Mouse (Mus musculus) liver, embryonic 16.5 days (tissue): ENCODE measurements around the gene Slc34a1. TPM values are rescaled to one million over a fixed set of nuclear protein-coding genes. Genes with fewer than 3 reads are reported as not detected.

Experiments used
- ATAC-seq: fragments of 200-750 bp; cut with Nextera tagmentation; 2 replicates; pipeline ENCODE4 v1.8.0; 2017; ENCODE audit warnings: low read depth, mild to moderate bottlenecking, moderate number of reproducible peaks, moderate library complexity
- H3K27ac ChIP-seq: fragments of 300-500 bp; sonication (generic); 2 replicates; pipeline ENCODE4 v1.5.1; 2014; ENCODE audit warnings: mild to moderate bottlenecking, low read length
- H3K27me3 ChIP-seq: fragments of 300-500 bp; sonication (generic); 2 replicates; pipeline ENCODE4 v1.6.1; 2014; ENCODE audit warnings: low read depth, low read length, mixed read lengths; ENCODE audit not compliant: control insufficient read depth, insufficient read depth
- H3K36me3 ChIP-seq: fragments of 300-500 bp; sonication (generic); 2 replicates; pipeline ENCODE4 v1.6.1; 2014; ENCODE audit warnings: mild to moderate bottlenecking; ENCODE audit not compliant: control insufficient read depth, insufficient read depth
- H3K4me1 ChIP-seq: fragments of 300-500 bp; sonication (generic); 2 replicates; pipeline ENCODE4 v1.6.1; 2014; ENCODE audit warnings: low read depth, low read length, mixed read lengths; ENCODE audit not compliant: control insufficient read depth
- H3K4me2 ChIP-seq: fragments of 300-500 bp; sonication (generic); 2 replicates; pipeline ENCODE4 v1.6.1; 2014; ENCODE audit warnings: low read depth, low read length, mixed read lengths
- H3K4me3 ChIP-seq: fragments of 300-500 bp; sonication (generic); 2 replicates; pipeline ENCODE4 v1.5.1; 2014; ENCODE audit warnings: low read depth, mild to moderate bottlenecking, low read length
- H3K9ac ChIP-seq: fragments of 300-500 bp; sonication (generic); 2 replicates; pipeline ENCODE4 v1.6.1; 2014; ENCODE audit warnings: low read depth, low read length
- H3K9me3 ChIP-seq: fragments of 300-500 bp; sonication (generic); replicated peaks from 2 replicates; pipeline ENCODE4 v1.6.1; 2016; ENCODE audit warnings: low read length; ENCODE audit not compliant: control insufficient read depth
- WGBS: fragments of 180-500 bp; shearing (Covaris S2); extraction: QIAGEN DNeasy Blood & Tissue Kit; methylation state at CpG from one replicate; pipeline ENCODE4 v1.1.7; 2014; ENCODE audit not compliant: insufficient replicate concordance; 5-methylcytosine and 5-hydroxymethylcytosine counted together
- polyA plus RNA-seq: library from polyadenylated mRNA; unstranded; fragments of >200 nt; fragmentation: Nextera tagmentation; extraction: Ambion mirVana; gene quantifications from 2 replicates; pipeline ENCODE4 v1.2.1, GENCODE M21; 2015

Gene Slc34a1
- polyA plus RNA-seq, 1 experiment from 2014 or later: not detected

DNA sequence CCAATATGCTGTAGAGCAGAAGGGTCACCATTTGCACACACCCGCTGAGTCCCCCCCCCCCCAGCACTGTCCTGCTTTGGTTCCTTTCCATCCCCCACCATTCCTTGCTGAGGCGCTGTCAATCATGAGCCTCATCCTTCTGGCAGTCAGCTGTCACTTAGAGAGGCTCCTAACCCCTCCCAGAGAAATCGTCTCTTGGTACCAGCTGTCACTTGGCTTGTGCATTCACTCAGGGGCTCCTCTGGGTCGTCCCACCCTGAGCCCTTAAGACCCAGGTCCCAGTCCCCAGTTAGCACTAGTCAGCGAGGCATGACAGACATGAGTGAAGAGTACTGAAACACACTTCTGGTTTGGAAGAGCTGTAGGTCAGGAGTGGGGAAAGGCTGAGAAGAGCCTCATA is 26.2 kb upstream of the Slc34a1 start:
- Histone ChIP-seq H3K27me3 (no peaks in the 10 kb centered on the region), H3K27ac (no peak overlapping the region), H3K4me2 (no peak overlapping the region), H3K36me3 (no peaks in the 10 kb centered on the region), H3K4me1 (peaks cover 31% of the 10 kb centered on the region), H3K4me3 (no peak overlapping the region), H3K9me3 (no peaks in the 10 kb centered on the region), H3K9ac (no peak overlapping the region)
- ATAC-seq: no peak
- 50% methylated on average over 5 of the region's 5 CpGs for WGBS

DNA sequence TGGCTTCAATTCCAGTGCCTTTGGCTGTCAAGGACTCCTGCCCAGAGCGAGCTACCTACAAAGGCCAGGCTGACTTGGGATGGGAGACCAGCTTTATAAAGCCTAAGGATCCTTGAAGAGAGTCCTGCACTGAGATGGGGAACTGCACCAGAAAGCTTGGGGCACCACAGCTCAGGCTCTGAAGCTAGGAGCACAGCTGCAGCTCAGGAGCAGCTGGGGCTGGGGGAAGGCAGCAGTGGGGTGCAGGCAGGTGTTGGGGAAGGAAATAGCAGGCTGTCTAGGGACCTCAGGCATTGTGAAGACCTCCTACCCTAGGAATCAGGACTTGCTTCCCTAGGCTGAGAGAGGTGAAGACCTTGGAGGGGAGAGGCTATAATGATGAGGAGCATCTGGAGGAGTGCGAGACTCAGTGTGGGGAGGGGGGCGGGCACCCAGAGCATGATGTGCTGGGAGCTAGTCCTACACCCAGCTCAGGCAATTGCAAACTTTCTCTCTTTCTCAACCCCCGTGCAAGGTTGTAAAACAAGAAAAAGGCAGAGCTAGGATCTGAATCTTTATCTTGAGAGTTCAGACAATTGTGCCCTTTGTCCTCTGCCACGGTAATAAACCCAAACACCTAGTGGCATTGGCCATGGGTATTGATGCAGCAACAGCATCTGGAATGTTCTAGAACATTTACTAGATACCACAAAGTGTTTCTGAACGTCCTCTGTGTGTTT is 23.6 kb upstream of the Slc34a1 start:
- no peaks in the 10 kb centered on the region for H3K27me3 ChIP-seq
- ATAC-seq: no peak
- H3K9ac ChIP-seq: no peak overlapping the region
- H3K9me3 ChIP-seq: no peaks in the 10 kb centered on the region
- WGBS: 62% methylated on average over 6 of the region's 6 CpGs
- no peak overlapping the region for H3K27ac ChIP-seq
- H3K4me3 ChIP-seq: no peak overlapping the region
- peaks cover 16% of the 10 kb centered on the region for H3K4me1 ChIP-seq
- H3K4me2 ChIP-seq: no peak overlapping the region
- no peaks in the 10 kb centered on the region for H3K36me3 ChIP-seq

DNA sequence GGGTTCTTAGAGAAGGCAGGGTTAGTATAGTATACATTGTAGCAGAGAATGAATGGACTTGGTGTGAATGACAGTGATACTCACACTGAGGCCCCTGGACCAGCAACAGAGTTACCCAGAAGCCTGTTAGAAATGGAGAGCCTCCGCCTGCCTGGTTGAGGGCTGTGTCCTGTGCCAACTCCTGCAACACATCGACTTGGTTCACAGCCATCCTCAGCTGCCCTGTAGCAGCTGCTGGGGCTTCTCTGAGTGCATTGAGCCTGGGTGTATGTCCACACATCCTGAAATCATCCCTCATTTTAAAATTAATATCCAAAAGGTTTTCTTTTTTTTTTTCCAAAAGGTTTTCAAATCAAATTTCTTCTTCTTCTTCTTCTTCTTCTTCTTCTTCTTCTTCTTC is 22.1 kb upstream of the Slc34a1 start:
- WGBS: 56% methylated on average over 2 of the region's 2 CpGs

DNA sequence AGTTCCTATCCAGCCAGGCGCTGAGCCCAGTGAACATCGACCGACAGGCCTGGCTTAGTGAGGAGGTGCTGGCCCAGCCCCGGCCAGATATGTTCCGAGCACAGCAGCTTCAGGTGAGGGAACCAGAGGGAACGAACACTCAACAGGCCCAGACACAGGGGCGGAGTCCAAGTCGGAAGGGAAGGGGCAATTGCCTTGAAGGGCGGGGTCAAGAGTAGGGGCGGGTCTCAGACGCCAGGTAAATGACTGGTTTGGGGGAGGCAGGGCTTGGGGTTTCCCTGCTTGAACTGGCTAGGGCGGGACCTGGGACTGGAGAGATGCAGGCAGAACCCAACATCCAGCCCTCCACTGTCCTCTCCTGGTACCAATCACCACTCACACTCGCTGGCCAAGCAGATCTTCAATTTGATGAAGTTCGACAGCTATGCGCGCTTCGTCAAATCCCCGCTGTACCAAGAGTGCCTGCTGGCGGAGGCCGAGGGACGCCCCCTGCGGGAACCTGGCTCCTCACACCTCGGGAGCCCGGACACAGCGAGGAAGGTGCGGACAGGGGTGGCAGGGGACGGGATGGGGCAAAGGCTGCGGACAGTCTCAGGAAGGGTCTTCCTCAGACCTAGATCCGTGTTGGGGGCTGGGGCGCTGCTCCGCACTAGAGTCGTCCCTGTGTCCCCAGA is 18.9 kb upstream of the Slc34a1 start:
- no peak for ATAC-seq
- Histone ChIP-seq H3K9ac (no peak overlapping the region), H3K36me3 (no peaks in the 10 kb centered on the region), H3K4me3 (no peak overlapping the region), H3K4me2 (no peak overlapping the region), H3K27ac (no peak overlapping the region), H3K27me3 (no peaks in the 10 kb centered on the region), H3K9me3 (no peaks in the 10 kb centered on the region), H3K4me1 (no peaks in the 10 kb centered on the region)
- 68% methylated on average over 32 of the region's 32 CpGs for WGBS

More for the DNA sequence above, 22.1 kb upstream of the Slc34a1 start:
- no peaks in the 10 kb centered on the region for H3K27me3 ChIP-seq
- no peak for ATAC-seq
- no peak overlapping the region for H3K27ac ChIP-seq
- no peak overlapping the region for H3K9ac ChIP-seq
- H3K4me1 ChIP-seq: peaks cover 3% of the 10 kb centered on the region
- H3K4me2 ChIP-seq: no peak overlapping the region
- no peaks in the 10 kb centered on the region for H3K36me3 ChIP-seq
- no peaks in the 10 kb centered on the region for H3K9me3 ChIP-seq
- no peak overlapping the region for H3K4me3 ChIP-seq

DNA sequence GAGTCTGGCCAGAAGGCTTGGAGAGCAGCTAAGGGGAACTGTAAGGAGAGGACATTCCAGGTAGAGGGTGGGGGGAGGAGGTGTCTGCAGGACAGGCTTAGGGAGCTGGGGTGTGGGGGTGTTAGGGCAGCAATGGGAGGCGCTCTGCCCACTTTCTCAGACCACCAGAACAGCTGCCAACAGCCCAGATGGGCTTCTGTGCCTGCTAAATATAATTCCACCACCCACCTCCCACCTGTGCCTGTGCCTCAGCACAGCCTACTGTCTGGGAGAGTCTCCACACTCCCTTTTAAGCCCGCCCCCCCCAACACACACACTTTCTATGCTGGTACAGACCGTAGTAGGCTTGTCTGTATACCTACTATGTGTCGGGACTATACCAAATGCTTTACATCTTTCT is 16.2 kb upstream of the Slc34a1 start:
- 57% methylated on average over 4 of the region's 4 CpGs for WGBS

DNA sequence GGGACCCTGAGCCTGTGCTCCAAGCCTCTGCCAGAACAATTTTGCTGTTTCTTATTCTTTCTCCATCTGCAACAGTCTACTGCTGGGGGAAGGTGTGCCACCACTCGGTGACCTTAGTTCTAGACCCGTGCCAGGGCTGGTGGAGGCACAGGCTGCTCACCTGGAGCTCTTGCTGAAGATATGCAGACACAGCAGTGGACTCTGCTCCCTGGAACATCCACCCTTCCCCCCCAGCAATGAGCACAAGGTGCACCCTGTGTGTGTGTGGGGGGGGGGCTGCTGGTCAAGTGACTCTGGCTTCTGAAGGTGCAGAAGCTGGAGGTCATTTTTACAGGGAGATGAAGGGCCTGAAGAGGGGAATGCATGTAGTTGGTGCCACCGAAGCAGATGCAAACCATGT is 7.3 kb upstream of the Slc34a1 start:
- WGBS: 46% methylated on average over 3 of the region's 3 CpGs
- H3K9me3 ChIP-seq: no peaks in the 10 kb centered on the region
- no peak overlapping the region for H3K9ac ChIP-seq
- H3K36me3 ChIP-seq: no peaks in the 10 kb centered on the region
- H3K27ac ChIP-seq: peak overlapping the region; percentile 78
- H3K27me3 ChIP-seq: no peaks in the 10 kb centered on the region
- peak; percentile 57 for ATAC-seq
- no peak overlapping the region for H3K4me3 ChIP-seq
- H3K4me1 ChIP-seq: no peaks in the 10 kb centered on the region; the same call in 1 of the 2 replicates
- H3K4me2 ChIP-seq: no peak overlapping the region

More for the DNA sequence above, 16.2 kb upstream of the Slc34a1 start:
- no peaks in the 10 kb centered on the region for H3K4me1 ChIP-seq
- H3K9ac ChIP-seq: no peak overlapping the region
- no peaks in the 10 kb centered on the region for H3K36me3 ChIP-seq
- ATAC-seq: no peak
- H3K27ac ChIP-seq: no peak overlapping the region
- no peaks in the 10 kb centered on the region for H3K27me3 ChIP-seq
- no peak overlapping the region for H3K4me2 ChIP-seq
- H3K4me3 ChIP-seq: no peak overlapping the region
- H3K9me3 ChIP-seq: no peaks in the 10 kb centered on the region

DNA sequence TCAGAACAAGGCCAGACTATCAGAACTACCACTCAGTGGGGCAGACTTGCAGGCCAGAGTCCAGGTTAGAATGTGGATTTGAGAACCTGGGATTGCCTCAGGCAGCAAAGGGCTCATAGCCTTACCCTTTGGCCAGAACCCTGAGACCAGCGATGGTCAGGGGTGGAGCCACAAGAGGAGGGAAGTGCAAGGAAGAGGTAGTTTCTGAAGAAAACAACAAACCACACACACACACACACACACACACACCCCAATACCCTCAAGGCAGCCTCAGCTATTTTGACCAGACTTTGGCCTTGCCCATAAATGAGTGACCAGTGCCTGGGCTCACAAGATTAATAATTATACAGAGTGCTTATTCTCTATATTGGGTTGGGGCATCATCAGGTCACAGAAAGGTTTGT is 6.4 kb upstream of the Slc34a1 start:
- Histone ChIP-seq H3K27me3 (no peaks in the 10 kb centered on the region), H3K27ac (peak overlapping the region; percentile 78)
- ATAC-seq: peak; percentile 79

DNA sequence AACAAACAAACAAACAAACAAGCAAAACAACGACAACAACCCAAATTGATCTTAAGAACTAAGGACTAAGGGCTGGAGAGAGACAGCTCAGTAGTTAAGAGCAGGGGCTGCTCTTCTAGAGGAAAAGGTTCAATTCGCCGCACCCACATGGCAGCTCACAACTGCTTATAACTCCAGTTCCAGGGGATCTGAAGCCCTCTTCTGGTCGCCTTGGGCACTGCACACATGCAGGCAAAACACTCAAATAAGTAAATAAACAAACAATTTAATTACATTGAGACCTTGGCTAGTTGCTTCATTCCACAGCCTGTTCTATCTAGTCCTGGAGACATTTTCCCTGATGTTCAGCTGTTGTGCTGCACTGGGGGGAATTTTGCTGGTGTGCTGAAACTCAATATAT is 5.1 kb upstream of the Slc34a1 start:
- WGBS: 53% methylated on average over 4 of the region's 4 CpGs
- no peaks in the 10 kb centered on the region; the same call in 1 of the 2 replicates for H3K4me1 ChIP-seq
- H3K36me3 ChIP-seq: no peaks in the 10 kb centered on the region
- no peak overlapping the region for H3K9ac ChIP-seq
- no peak overlapping the region for H3K4me2 ChIP-seq
- no peak overlapping the region for H3K4me3 ChIP-seq
- H3K27ac ChIP-seq: no peak overlapping the region
- no peaks in the 10 kb centered on the region for H3K27me3 ChIP-seq
- ATAC-seq: no peak
- no peaks in the 10 kb centered on the region for H3K9me3 ChIP-seq

More for the DNA sequence above, 6.4 kb upstream of the Slc34a1 start:
- no peaks in the 10 kb centered on the region; the same call in 1 of the 2 replicates for H3K4me1 ChIP-seq
- no peak overlapping the region for H3K9ac ChIP-seq
- no peaks in the 10 kb centered on the region for H3K9me3 ChIP-seq
- H3K36me3 ChIP-seq: no peaks in the 10 kb centered on the region
- no peak overlapping the region for H3K4me2 ChIP-seq
- 44% methylated on average over 1 of the region's 1 CpGs for whole genome bisulfite sequencing
- H3K4me3 ChIP-seq: no peak overlapping the region

DNA sequence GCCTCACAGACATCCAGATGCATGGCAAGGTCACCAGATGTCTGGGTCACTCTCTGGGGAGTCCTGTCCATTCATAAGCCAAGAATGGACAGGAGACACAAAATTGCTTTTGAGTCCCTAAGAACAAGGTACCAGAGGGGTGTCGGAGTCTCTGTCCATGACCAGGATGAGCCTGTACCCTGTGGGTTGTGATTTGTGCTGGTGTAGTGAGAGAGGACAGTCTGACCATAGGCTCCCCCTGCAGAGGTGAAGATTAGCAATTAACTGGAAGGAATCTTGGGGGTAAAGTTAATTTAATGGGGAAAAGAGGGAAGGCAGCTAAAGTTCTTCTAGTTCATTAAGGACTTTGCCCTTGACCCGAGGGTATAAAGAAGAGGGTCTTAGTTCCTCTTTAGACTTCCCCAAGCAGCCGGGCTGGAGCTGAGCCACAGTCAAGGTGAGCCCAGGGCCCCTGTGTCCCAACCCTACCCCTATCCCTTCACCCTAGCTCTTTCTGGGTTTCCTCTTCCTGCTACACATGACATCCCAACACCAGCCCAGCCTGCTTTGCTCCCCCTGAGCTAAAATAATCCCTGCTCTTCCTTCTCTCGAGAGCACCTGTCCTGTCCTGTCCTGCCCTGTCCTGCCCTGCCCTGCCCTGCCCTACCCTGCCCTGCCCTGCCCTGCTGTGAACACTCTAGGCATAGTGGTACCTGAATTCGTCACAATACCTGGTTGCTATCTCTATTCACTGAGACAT is 1.5 kb downstream of the Slc34a1 start:
- H3K36me3 ChIP-seq: no peaks in the 10 kb centered on the region
- no peaks in the 10 kb centered on the region for H3K9me3 ChIP-seq
- ATAC-seq: no peak
- 31% methylated on average over 5 of the region's 5 CpGs for WGBS
- H3K4me3 ChIP-seq: no peak overlapping the region
- H3K9ac ChIP-seq: no peak overlapping the region
- no peaks in the 10 kb centered on the region for H3K4me1 ChIP-seq
- H3K27me3 ChIP-seq: peaks cover 8% of the 10 kb centered on the region
- H3K4me2 ChIP-seq: no peak overlapping the region
- H3K27ac ChIP-seq: no peak overlapping the region
